Mouse (Mus musculus) liver, postnatal 0 days (tissue): ENCODE data around the gene Nccrp1. TPM values are rescaled to one million over a fixed set of nuclear protein-coding genes. Genes with fewer than 3 reads are reported as not detected.
A peak's percentile ranks its signal among the peaks of the same experiment; 100 is the strongest.
"Not testable (repeated sequence)": the region's sequence is repeated elsewhere in the genome, so short reads cannot be mapped to it uniquely, and the experiment has no call there.

ENCODE experiments used
- ATAC-seq: fragments of 200-750 bp; cut with Nextera tagmentation; 2 replicates; pipeline ENCODE4 v1.8.0; 2017; ENCODE audit warnings: mild to moderate bottlenecking, moderate library complexity
- DNase-seq: peaks from one replicate; pipeline ENCODE4 v3.0.0-alpha.2; 2016
- H3K27ac ChIP-seq: fragments of 300-500 bp; sonication (generic); 2 replicates; pipeline ENCODE4 v1.5.1; 2014; ENCODE audit warnings: antibody characterized with exemption, moderate library complexity, mild to moderate bottlenecking, low read depth
- H3K27me3 ChIP-seq: fragments of 300-500 bp; sonication (generic); 2 replicates; pipeline ENCODE4 v1.6.1; 2014; ENCODE audit warnings: low read length, control low read depth, mixed read lengths; ENCODE audit not compliant: insufficient read depth
- H3K36me3 ChIP-seq: fragments of 300-500 bp; sonication (generic); replicated peaks from 2 replicates; pipeline ENCODE4 v1.6.1; 2014; ENCODE audit warnings: mild to moderate bottlenecking, control low read depth, low read length, moderate library complexity, mixed read lengths; ENCODE audit not compliant: insufficient read depth
- H3K4me1 ChIP-seq: fragments of 300-500 bp; sonication (generic); 2 replicates; pipeline ENCODE4 v1.6.1; 2014; ENCODE audit warnings: antibody characterized with exemption, mild to moderate bottlenecking, control low read depth; ENCODE audit not compliant: insufficient read depth
- H3K4me2 ChIP-seq: fragments of 300-500 bp; sonication (generic); 2 replicates; pipeline ENCODE4 v1.6.1; 2014; ENCODE audit warnings: low read depth, mild to moderate bottlenecking, low read length, moderate library complexity, mixed read lengths
- H3K4me3 ChIP-seq: fragments of 300-500 bp; sonication (generic); 2 replicates; pipeline ENCODE4 v1.5.1; 2014; ENCODE audit warnings: low read depth, low read length
- H3K9ac ChIP-seq: fragments of 300-500 bp; sonication (generic); replicated peaks from 2 replicates; pipeline ENCODE4 v1.6.1; 2014; ENCODE audit warnings: mild to moderate bottlenecking, moderate library complexity
- H3K9me3 ChIP-seq: fragments of 300-500 bp; sonication (generic); 2 replicates; pipeline ENCODE4 v1.6.1; 2016; ENCODE audit warnings: mild to moderate bottlenecking, control low read depth, low read length, mixed read lengths
- CTCF ChIP-seq: sonication (generic); IDR thresholded peaks from 2 replicates; pipeline ENCODE4 v1.5.1; 2016; ENCODE audit warnings: antibody characterized with exemption, low read depth
- EP300 ChIP-seq: IDR thresholded peaks from 2 replicates; pipeline ENCODE4 v1.6.1; 2016; ENCODE audit warnings: antibody characterized with exemption, low read depth, mild to moderate bottlenecking
- WGBS: fragments of 180-500 bp; shearing (Covaris S2); extraction: QIAGEN DNeasy Blood & Tissue Kit; methylation state at CpG from one replicate; pipeline ENCODE4 v1.1.7; 2014; ENCODE audit not compliant: insufficient replicate concordance; 5-methylcytosine and 5-hydroxymethylcytosine counted together
- microRNA-seq: library from miRNA; unstranded; fragments of <30 nt; microRNA quantifications from one replicate; pipeline ENCODE4, GENCODE M21; 2016
- polyA plus RNA-seq: library from polyadenylated mRNA; unstranded; fragments of >200 nt; fragmentation: Nextera tagmentation; extraction: Ambion mirVana; gene quantifications from 2 replicates; pipeline ENCODE4 v1.2.1, GENCODE M21; 2015

Gene Nccrp1
- polyA plus RNA-seq, 1 experiment from 2014 or later, result not detected

GRCm38 (mm10) chr7:28511441-28511840 lies 35.6 kb downstream of the Nccrp1 start:
- no peak for ATAC-seq
- no peak for DNase-seq
- Histone ChIP-seq H3K9me3 (no peaks in the 10 kb centered on the region), H3K9ac (no peak overlapping the region), H3K27me3 (no peaks in the 10 kb centered on the region), H3K36me3 (no peaks in the 10 kb centered on the region), H3K27ac (no peak overlapping the region), H3K4me2 (no peak overlapping the region), H3K4me3 (no peak overlapping the region), H3K4me1 (no peaks in the 10 kb centered on the region)
- 64% methylated on average over 8 of the region's 8 CpGs for WGBS
- TF ChIP-seq EP300 (no peak), CTCF (no peak)

DNA sequence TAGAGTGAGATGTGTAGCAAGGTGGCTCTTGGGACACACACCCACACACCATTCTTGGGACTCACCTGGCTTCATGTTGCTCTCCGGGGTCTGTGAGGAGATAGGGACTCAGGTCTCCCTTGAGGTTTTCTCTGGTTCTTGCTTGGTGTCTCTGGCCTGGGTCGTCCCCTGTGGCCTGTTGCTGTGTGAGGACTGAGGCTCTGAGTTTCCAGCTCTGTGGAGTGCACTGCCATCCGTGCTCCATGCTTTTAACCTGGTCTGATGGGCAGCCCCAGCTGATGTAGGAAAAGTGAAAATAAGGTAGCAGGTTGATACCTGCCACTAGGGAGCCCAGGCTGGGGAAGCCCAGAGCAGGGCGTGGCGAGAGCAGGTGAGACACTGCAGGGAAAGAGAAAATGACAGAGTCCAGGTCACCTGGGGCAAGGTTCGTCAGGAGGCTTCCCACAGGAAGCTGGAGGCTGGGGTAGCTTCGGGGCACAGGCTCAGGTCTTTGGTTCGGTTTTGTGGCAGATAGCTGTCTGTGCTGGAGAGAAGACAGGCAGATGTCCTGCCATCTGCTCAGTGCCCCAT lies 36.6 kb downstream of the Nccrp1 start, which contains the start of gene Ifnl2:
Gene Ifnl2, minus strand, starts transcription at position 51 of the 570 bp plus-strand sequence.
- H3K4me1 ChIP-seq, H3K27ac ChIP-seq, H3K4me3 ChIP-seq, H3K27me3 ChIP-seq, DNase-seq, ATAC-seq, H3K36me3 ChIP-seq, H3K9me3 ChIP-seq, H3K9ac ChIP-seq, H3K4me2 ChIP-seq: not testable (repeated sequence)
- 52% methylated on average over 8 of the region's 8 CpGs for WGBS

- not testable (repeated sequence) for H3K4me2 ChIP-seq, H3K4me1 ChIP-seq, H3K27me3 ChIP-seq, H3K9me3 ChIP-seq, DNase-seq, H3K36me3 ChIP-seq, H3K27ac ChIP-seq, ATAC-seq, H3K4me3 ChIP-seq, H3K9ac ChIP-seq
- WGBS, result 60% methylated on average over 2 of the region's 2 CpGs
Observed at GRCm38 (mm10) chr7:28509121-28509520, 37.9 kb downstream of the Nccrp1 start.

DNA sequence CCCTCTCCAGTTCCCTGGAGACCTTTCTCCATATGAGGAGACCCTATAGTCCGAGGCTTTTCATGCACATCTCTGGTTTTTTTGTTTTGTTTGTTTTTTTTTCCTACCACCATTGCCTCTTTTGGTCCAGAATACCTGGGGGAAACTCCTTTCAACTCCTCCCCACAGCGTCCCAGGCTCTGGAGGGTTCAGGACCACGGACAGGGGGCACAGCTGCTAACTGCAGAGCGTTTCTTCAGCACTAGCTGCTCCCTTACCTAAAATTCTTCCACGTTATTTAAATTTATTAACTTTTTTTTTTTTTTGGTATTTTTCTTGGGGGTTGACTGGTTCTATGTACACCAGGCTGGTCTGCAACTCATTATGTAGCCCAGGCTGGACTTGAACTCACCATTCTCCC lies 41.5 kb downstream of the Nccrp1 start:
- H3K4me3 ChIP-seq, result no peak overlapping the region
- TF ChIP-seq CTCF (no peak), EP300 (no peak)
- no peak overlapping the region for H3K27ac ChIP-seq
- H3K9ac ChIP-seq, result no peak overlapping the region
- H3K27me3 ChIP-seq, result no peaks in the 10 kb centered on the region
- DNase-seq (peak; percentile 28), ATAC-seq (no peak)
- no peak overlapping the region for H3K4me2 ChIP-seq
- no peaks in the 10 kb centered on the region for H3K4me1 ChIP-seq
- H3K9me3 ChIP-seq, result no peaks in the 10 kb centered on the region
- H3K36me3 ChIP-seq, result no peaks in the 10 kb centered on the region
- 5% methylated on average over 5 of the region's 5 CpGs for WGBS

DNA sequence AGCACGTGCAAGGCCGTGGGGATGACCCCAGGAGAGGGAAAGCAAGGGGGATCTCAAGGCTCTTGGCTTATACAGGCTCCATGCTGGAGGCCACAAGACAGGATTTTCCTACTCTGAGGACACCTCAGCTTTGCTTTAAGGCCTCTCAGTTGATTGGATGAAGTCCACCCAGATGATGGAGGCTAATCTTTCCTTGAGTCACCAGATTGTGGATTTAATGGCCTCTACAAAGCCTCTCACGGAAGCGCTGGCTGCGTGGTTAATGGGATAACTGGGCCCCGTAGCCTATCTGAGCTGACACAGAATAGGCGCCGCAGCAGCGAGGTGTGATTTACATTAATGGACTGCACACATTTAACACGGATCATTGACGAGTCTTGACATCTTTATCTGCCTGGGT lies 51.6 kb downstream of the Nccrp1 start:
- H3K27me3 ChIP-seq, result no peaks in the 10 kb centered on the region
- H3K4me2 ChIP-seq, result no peak overlapping the region
- no peaks in the 10 kb centered on the region for H3K9me3 ChIP-seq
- TF ChIP-seq EP300 (no peak), CTCF (no peak)
- no peak overlapping the region for H3K27ac ChIP-seq
- H3K4me3 ChIP-seq, result no peak overlapping the region
- no peaks in the 10 kb centered on the region for H3K36me3 ChIP-seq
- DNase-seq, result no peak
- no peak overlapping the region for H3K9ac ChIP-seq
- H3K4me1 ChIP-seq, result no peaks in the 10 kb centered on the region
- WGBS, result 78% methylated on average over 11 of the region's 11 CpGs
- no peak for ATAC-seq

Small RNA genes lying within 50 kb of the gene (microRNA-seq; reads per million reads assigned to microRNA genes)
- not detected for gene Mir7049

Other genes starting within 250 kb of the Nccrp1 start
- gene Dll3, start 245.0 kb downstream of the Nccrp1 start, polyA plus RNA-seq, result 0.12 TPM in 1 of 2 replicates, not detected in the other
- 52.0 and 53.9 TPM in 2 replicates for gene Timm50, start 235.2 kb downstream of the Nccrp1 start, polyA plus RNA-seq
- 18.7 and 21.0 TPM in 2 replicates for gene Supt5, start 208.5 kb downstream of the Nccrp1 start, polyA plus RNA-seq
- gene Rps16, start 196.6 kb downstream of the Nccrp1 start, polyA plus RNA-seq, result 653 and 673 TPM in 2 replicates
- gene Plekhg2, start 174.7 kb downstream of the Nccrp1 start, polyA plus RNA-seq, result 2.8 and 3.9 TPM in 2 replicates
- 13.5 and 21.1 TPM in 2 replicates for gene Zfp36, start 167.0 kb downstream of the Nccrp1 start, polyA plus RNA-seq
- 18.0 and 18.6 TPM in 2 replicates for gene Med29, start 154.5 kb downstream of the Nccrp1 start, polyA plus RNA-seq
- gene Paf1, start 154.3 kb downstream of the Nccrp1 start, polyA plus RNA-seq, result 16.9 and 21.1 TPM in 2 replicates
- gene Gmfg, start 109.8 kb downstream of the Nccrp1 start, polyA plus RNA-seq, result 75.4 and 81.4 TPM in 2 replicates
- 0.12 and 0.26 TPM in 2 replicates for gene Lrfn1, start 95.3 kb downstream of the Nccrp1 start, polyA plus RNA-seq
- not detected in 2 replicates for gene Ifnl2, start 36.8 kb downstream of the Nccrp1 start, polyA plus RNA-seq
- gene Ifnl3, start 24.4 kb downstream of the Nccrp1 start, polyA plus RNA-seq, result not detected in 2 replicates
- 1.3 and 7.7 TPM in 2 replicates for gene Sycn, start 6.4 kb downstream of the Nccrp1 start, polyA plus RNA-seq
- gene Samd4b, start 50.9 kb upstream of the Nccrp1 start, polyA plus RNA-seq, result 3.5 and 4.3 TPM in 2 replicates
- gene Pak4, start 50.9 kb upstream of the Nccrp1 start, polyA plus RNA-seq, result 5.3 and 6.2 TPM in 2 replicates
- gene Acp7, start 84.1 kb upstream of the Nccrp1 start, polyA plus RNA-seq, result not detected in 2 replicates
- gene Fbxo27, start 145.6 kb upstream of the Nccrp1 start, polyA plus RNA-seq, result 0.19 and 0.24 TPM in 2 replicates
- 0.90 and 1.0 TPM in 2 replicates for gene Fbxo17, start 169.6 kb upstream of the Nccrp1 start, polyA plus RNA-seq
- 77.2 and 83.9 TPM in 2 replicates for gene Mrps12, start 194.6 kb upstream of the Nccrp1 start, polyA plus RNA-seq
- gene Sars2, start 194.7 kb upstream of the Nccrp1 start, polyA plus RNA-seq, result 7.9 and 8.5 TPM in 2 replicates
- gene Ccer2, start 208.9 kb upstream of the Nccrp1 start, polyA plus RNA-seq, result not detected in 2 replicates
- gene Sirt2, start 219.5 kb upstream of the Nccrp1 start, polyA plus RNA-seq, result 20.5 and 22.7 TPM in 2 replicates
- 25.1 and 26.9 TPM in 2 replicates for gene Nfkbib, start 220.3 kb upstream of the Nccrp1 start, polyA plus RNA-seq
- gene Rinl, start 241.7 kb upstream of the Nccrp1 start, polyA plus RNA-seq, result 7.2 and 7.6 TPM in 2 replicates